Mouse (Mus musculus): Measurements from ENCODE around the gene Nsun5.

DNA sequence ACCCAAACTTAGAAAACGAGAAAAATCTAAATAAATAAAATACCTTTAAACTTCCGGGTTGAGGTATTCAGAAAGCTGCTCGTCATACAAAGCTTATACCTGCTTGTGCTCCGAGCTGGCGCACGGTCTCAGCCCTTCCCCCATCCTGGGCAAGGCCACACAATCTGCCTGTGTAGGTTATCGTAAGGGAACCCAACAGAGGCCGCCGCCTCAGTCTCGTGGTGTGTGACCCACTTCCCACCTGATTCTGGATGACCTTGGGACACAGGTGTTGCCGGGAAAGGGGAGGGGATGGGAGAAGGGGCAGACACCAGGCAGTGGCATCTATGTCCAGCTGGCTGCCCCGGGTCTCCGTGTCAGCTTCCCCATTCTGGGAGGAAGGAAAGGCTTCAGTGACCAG is 18.1 kb upstream of the Nsun5 start:
- TF ChIP-seq CTCF (IDR thresholded peaks at IDR 0.05; ENCODE audit: low read depth, low read length) (no peak), POLR2A (IDR thresholded peaks at IDR 0.05; ENCODE audit: borderline replicate concordance, low read depth, low read length) (no peak)

All from bone marrow macrophage, adult 2 months (primary cell).